Mouse (Mus musculus) liver, embryonic 12.5 days (tissue): ENCODE measurements around the gene Casq2. TPM values are rescaled to one million over a fixed set of nuclear protein-coding genes. Genes with fewer than 3 reads are reported as not detected.
A peak's percentile ranks its signal among the peaks of the same experiment; 100 is the strongest.

Source experiments
- ATAC-seq: fragments of 200-750 bp; cut with Nextera tagmentation; 2 replicates; pipeline ENCODE4 v1.8.0; 2017; ENCODE audit warnings: moderate number of reproducible peaks, mild to moderate bottlenecking, moderate library complexity
- H3K27ac ChIP-seq: fragments of 300-500 bp; sonication (generic); 2 replicates; pipeline ENCODE4 v1.5.1; 2016; ENCODE audit warnings: mild to moderate bottlenecking
- H3K27me3 ChIP-seq: fragments of 300-500 bp; sonication (generic); replicated peaks from 2 replicates; pipeline ENCODE4 v1.6.1; 2016; ENCODE audit warnings: mild to moderate bottlenecking, moderate library complexity
- H3K36me3 ChIP-seq: fragments of 300-500 bp; sonication (generic); 2 replicates; pipeline ENCODE4 v1.6.1; 2016; ENCODE audit warnings: mild to moderate bottlenecking, moderate library complexity
- H3K4me1 ChIP-seq: fragments of 300-500 bp; sonication (generic); 2 replicates; pipeline ENCODE4 v1.6.1; 2016
- H3K4me2 ChIP-seq: fragments of 300-500 bp; sonication (generic); 2 replicates; pipeline ENCODE4 v1.6.1; 2016; ENCODE audit warnings: mild to moderate bottlenecking, moderate library complexity
- H3K4me3 ChIP-seq: fragments of 300-500 bp; sonication (generic); 2 replicates; pipeline ENCODE4 v1.5.1; 2016; ENCODE audit warnings: mild to moderate bottlenecking, moderate library complexity
- H3K9ac ChIP-seq: fragments of 300-500 bp; sonication (generic); 2 replicates; pipeline ENCODE4 v1.6.1; 2016; ENCODE audit warnings: mild to moderate bottlenecking, moderate library complexity
- H3K9me3 ChIP-seq: fragments of 300-500 bp; sonication (generic); replicated peaks from 2 replicates; pipeline ENCODE4 v1.6.1; 2016; ENCODE audit warnings: mild to moderate bottlenecking, moderate library complexity
- WGBS: fragments of 180-500 bp; shearing (Covaris S2); methylation state at CpG from one replicate; pipeline ENCODE4 v1.1.7; 2016; ENCODE audit not compliant: insufficient replicate concordance; 5-methylcytosine and 5-hydroxymethylcytosine counted together
- polyA plus RNA-seq: library from polyadenylated mRNA; unstranded; fragments of >200 nt; fragmentation: Nextera tagmentation; extraction: Ambion mirVana; gene quantifications from 2 replicates; pipeline ENCODE4 v1.2.1, GENCODE M21; 2016

Gene Casq2
- polyA plus RNA-seq, 1 experiment from 2014 or later = 0.60 TPM

GRCm38 (mm10) chr3:102169197-102169905, 83.1 kb downstream of the Casq2 start:
- Histone ChIP-seq H3K4me3 (no peak overlapping the region), H3K27ac (peak overlapping the region; percentile 100), H3K27me3 (no peaks in the 10 kb centered on the region), H3K9ac (no peak overlapping the region), H3K36me3 (peaks cover 6% of the 10 kb centered on the region), H3K4me1 (peaks cover 51% of the 10 kb centered on the region), H3K4me2 (no peak overlapping the region), H3K9me3 (no peaks in the 10 kb centered on the region)
- WGBS = 83% methylated on average over 13 of the region's 13 CpGs
- no peak for ATAC-seq

- no peak for ATAC-seq
- Histone ChIP-seq H3K27ac (no peak overlapping the region), H3K36me3 (no peaks in the 10 kb centered on the region), H3K9ac (no peak overlapping the region), H3K4me2 (no peak overlapping the region), H3K27me3 (no peaks in the 10 kb centered on the region), H3K4me1 (peaks cover 29% of the 10 kb centered on the region), H3K4me3 (no peak overlapping the region), H3K9me3 (no peaks in the 10 kb centered on the region)
- WGBS = 58% methylated on average over 8 of the region's 8 CpGs
Observed at GRCm38 (mm10) chr3:102174118-102174865, 88.1 kb downstream of the Casq2 start.

GRCm38 (mm10) chr3:102175701-102176100, 89.5 kb downstream of the Casq2 start:
- Histone ChIP-seq H3K4me2 (no peak overlapping the region), H3K27ac (no peak overlapping the region), H3K4me1 (peaks cover 29% of the 10 kb centered on the region), H3K36me3 (no peaks in the 10 kb centered on the region), H3K9ac (no peak overlapping the region), H3K27me3 (no peaks in the 10 kb centered on the region), H3K4me3 (no peak overlapping the region), H3K9me3 (no peaks in the 10 kb centered on the region)
- WGBS = 92% methylated on average over 18 of the region's 18 CpGs
- no peak for ATAC-seq

GRCm38 (mm10) chr3:102176116-102176515, 89.9 kb downstream of the Casq2 start:
- Histone ChIP-seq H3K9ac (no peak overlapping the region), H3K4me2 (no peak overlapping the region), H3K27ac (no peak overlapping the region), H3K36me3 (peaks cover under 1% of the 10 kb centered on the region; the same call in 1 of the 2 replicates), H3K9me3 (no peaks in the 10 kb centered on the region), H3K4me3 (no peak overlapping the region), H3K27me3 (no peaks in the 10 kb centered on the region), H3K4me1 (peaks cover 29% of the 10 kb centered on the region)
- no peak for ATAC-seq
- 78% methylated on average over 5 of the region's 5 CpGs for WGBS

- Histone ChIP-seq H3K9me3 (no peaks in the 10 kb centered on the region), H3K4me1 (peaks cover 26% of the 10 kb centered on the region), H3K9ac (no peak overlapping the region), H3K4me2 (no peak overlapping the region), H3K27me3 (no peaks in the 10 kb centered on the region), H3K27ac (no peak overlapping the region), H3K4me3 (no peak overlapping the region), H3K36me3 (peaks cover 11% of the 10 kb centered on the region)
- ATAC-seq = no peak
- WGBS = 80% methylated on average over 12 of the region's 12 CpGs
Observed at GRCm38 (mm10) chr3:102177837-102178615, 91.8 kb downstream of the Casq2 start.

- Histone ChIP-seq H3K4me3 (no peak overlapping the region), H3K27me3 (no peaks in the 10 kb centered on the region), H3K27ac (no peak overlapping the region), H3K4me2 (no peak overlapping the region), H3K4me1 (peaks cover 11% of the 10 kb centered on the region; the same call in 1 of the 2 replicates), H3K9ac (no peak overlapping the region), H3K9me3 (no peaks in the 10 kb centered on the region), H3K36me3 (peaks cover 22% of the 10 kb centered on the region)
- no peak for ATAC-seq
- 76% methylated on average over 4 of the region's 4 CpGs for WGBS
Observed at GRCm38 (mm10) chr3:102179869-102180268, 93.7 kb downstream of the Casq2 start.

GRCm38 (mm10) chr3:102180746-102181145, 94.5 kb downstream of the Casq2 start:
- WGBS = 78% methylated on average over 7 of the region's 7 CpGs
- ATAC-seq = no peak
- peaks cover 9% of the 10 kb centered on the region; the same call in 1 of the 2 replicates for H3K4me1 ChIP-seq

GRCm38 (mm10) chr3:102181191-102181590, 95.0 kb downstream of the Casq2 start:
- no peak overlapping the region for H3K9ac ChIP-seq
- no peak overlapping the region for H3K4me2 ChIP-seq
- peaks cover 27% of the 10 kb centered on the region for H3K36me3 ChIP-seq
- H3K4me1 ChIP-seq = peaks cover 5% of the 10 kb centered on the region; the same call in 1 of the 2 replicates
- no peak for ATAC-seq
- no peaks in the 10 kb centered on the region for H3K9me3 ChIP-seq
- no peak overlapping the region for H3K27ac ChIP-seq
- no peaks in the 10 kb centered on the region for H3K27me3 ChIP-seq
- H3K4me3 ChIP-seq = no peak overlapping the region
- 86% methylated on average over 4 of the region's 4 CpGs for WGBS

More at GRCm38 (mm10) chr3:102180746-102181145, 94.5 kb downstream of the Casq2 start:
- H3K36me3 ChIP-seq = peaks cover 22% of the 10 kb centered on the region
- H3K4me3 ChIP-seq = no peak overlapping the region
- no peak overlapping the region for H3K9ac ChIP-seq
- no peaks in the 10 kb centered on the region for H3K27me3 ChIP-seq
- no peak overlapping the region for H3K27ac ChIP-seq
- no peaks in the 10 kb centered on the region for H3K9me3 ChIP-seq
- no peak overlapping the region for H3K4me2 ChIP-seq

GRCm38 (mm10) chr3:102182601-102183000, 96.4 kb downstream of the Casq2 start:
- Histone ChIP-seq H3K36me3 (peaks cover 30% of the 10 kb centered on the region), H3K4me3 (no peak overlapping the region), H3K4me2 (no peak overlapping the region), H3K27me3 (no peaks in the 10 kb centered on the region), H3K27ac (no peak overlapping the region), H3K9ac (no peak overlapping the region), H3K9me3 (no peaks in the 10 kb centered on the region), H3K4me1 (no peaks in the 10 kb centered on the region)
- no peak for ATAC-seq
- 73% methylated on average over 2 of the region's 2 CpGs for WGBS

GRCm38 (mm10) chr3:102184721-102185120, 98.5 kb downstream of the Casq2 start:
- no peak for ATAC-seq
- 63% methylated on average over 5 of the region's 5 CpGs for WGBS
- Histone ChIP-seq H3K4me2 (no peak overlapping the region), H3K9me3 (no peaks in the 10 kb centered on the region), H3K27me3 (no peaks in the 10 kb centered on the region), H3K36me3 (peaks cover 30% of the 10 kb centered on the region), H3K9ac (no peak overlapping the region), H3K4me3 (no peak overlapping the region), H3K4me1 (no peaks in the 10 kb centered on the region), H3K27ac (no peak overlapping the region)

- Histone ChIP-seq H3K4me1 (no peaks in the 10 kb centered on the region), H3K27ac (no peak overlapping the region), H3K4me3 (no peak overlapping the region), H3K9me3 (no peaks in the 10 kb centered on the region), H3K36me3 (peaks cover 22% of the 10 kb centered on the region), H3K4me2 (no peak overlapping the region), H3K27me3 (no peaks in the 10 kb centered on the region), H3K9ac (no peak overlapping the region)
- ATAC-seq = no peak
- 66% methylated on average over 4 of the region's 4 CpGs for WGBS
Observed at GRCm38 (mm10) chr3:102187401-102187800, 101.2 kb downstream of the Casq2 start.

- Histone ChIP-seq H3K27me3 (peaks cover 8% of the 10 kb centered on the region), H3K9me3 (no peaks in the 10 kb centered on the region), H3K4me2 (no peak overlapping the region), H3K36me3 (peaks cover 13% of the 10 kb centered on the region), H3K9ac (no peak overlapping the region), H3K4me1 (peaks cover 7% of the 10 kb centered on the region; the same call in 1 of the 2 replicates), H3K4me3 (no peak overlapping the region), H3K27ac (no peak overlapping the region)
- ATAC-seq = no peak
- WGBS = 64% methylated on average over 6 of the region's 6 CpGs
Observed at GRCm38 (mm10) chr3:102188972-102189371, 102.8 kb downstream of the Casq2 start.
